ENCODE assay signal across 9 mouse cellular contexts in genomic region chr11:60027272-60027671, GRCm38 (mm10). TPM values are rescaled to one million over a fixed set of nuclear protein-coding genes. Genes with fewer than 3 reads are reported as not detected.
DNase-seq lines count a peak whose midpoint lies in the region; ATAC-seq and TF ChIP-seq lines count a peak whose summit lies in the region.
"Had no signal": no experiment of that assay in that cellular context is flagged by ENCODE, and none has a peak within 500 bp of the region (broad histone marks: within the 10 kb centered on the region; RNA-seq: fewer than 3 reads in every experiment).

No protein-coding gene starts in this region.

- WGBS in midbrain, embryonic 10.5 days, result 0% methylated on average over 2 of the region's 2 CpGs
- 7% methylated on average over 2 of the region's 2 CpGs for WGBS in midbrain, embryonic 15.5 days
- WGBS in cerebellum, adult 2 months, result 12% methylated on average over 2 of the region's 2 CpGs
- WGBS in intestine, postnatal 0 days, result 3% methylated on average over 2 of the region's 2 CpGs
- WGBS in stomach, embryonic 16.5 days, result 6% methylated on average over 2 of the region's 2 CpGs

- H3K36me3 ChIP-seq in midbrain, embryonic 10.5 days, result no peaks in the 10 kb centered on the region
- no peaks in the 10 kb centered on the region for H3K36me3 ChIP-seq in midbrain, embryonic 15.5 days (replicated peaks)
- H3K36me3 ChIP-seq in intestine, postnatal 0 days (ENCODE audit: control insufficient read depth, insufficient read depth), result no peaks in the 10 kb centered on the region
- no peaks in the 10 kb centered on the region for H3K36me3 ChIP-seq in stomach, embryonic 16.5 days (ENCODE audit: control insufficient read depth, insufficient read depth, low read length)
- H3K36me3 ChIP-seq: embryonic facial prominence, embryonic 15.5 days had no signal

- no peak overlapping the region for H3K4me2 ChIP-seq in midbrain, embryonic 15.5 days
- H3K4me2 ChIP-seq in intestine, postnatal 0 days (replicated peaks; ENCODE audit: low read depth), result no peak overlapping the region
- H3K4me2 ChIP-seq in stomach, embryonic 16.5 days (ENCODE audit: low read depth, low read length), result no peak overlapping the region
- H3K4me2 ChIP-seq: embryonic facial prominence, embryonic 15.5 days had no signal

- H3K9ac ChIP-seq in midbrain, embryonic 15.5 days, result no peak overlapping the region
- H3K9ac ChIP-seq in intestine, postnatal 0 days (ENCODE audit: low read depth, low read length), result no peak overlapping the region
- H3K9ac ChIP-seq in stomach, embryonic 16.5 days (ENCODE audit: low read length), result no peak overlapping the region
- H3K9ac ChIP-seq: embryonic facial prominence, embryonic 15.5 days had no signal

- H3K27ac ChIP-seq in midbrain, embryonic 10.5 days (replicated peaks), result no peak overlapping the region
- no peak overlapping the region for H3K27ac ChIP-seq in midbrain, embryonic 15.5 days
- peak overlapping the region; percentile 83 for H3K27ac ChIP-seq in cerebellum, adult 2 months (ENCODE audit: insufficient read depth, low read length)
- H3K27ac ChIP-seq in intestine, postnatal 0 days (ENCODE audit: low read depth, low read length), result no peak overlapping the region
- H3K27ac ChIP-seq in stomach, embryonic 16.5 days (ENCODE audit: low read length), result no peak overlapping the region
- H3K27ac ChIP-seq: embryonic facial prominence, embryonic 15.5 days had no signal

- DNase-seq in midbrain, embryonic 10.5 days (ENCODE audit: low spot score), result peak; percentile 78
- peak; percentile 76 to 83 for DNase-seq in cerebellum, adult 2 months
- DNase-seq in gastrocnemius, postnatal 10 days, result peak; percentile 85
- DNase-seq in left cerebral cortex, postnatal 4 days, result peak; percentile 85
- peak; percentile 94 for DNase-seq in naive thymus-derived CD4-positive, alpha-beta T cell, adult 2 months (ENCODE audit: low read depth)

- TF ChIP-seq POLR2A in cerebellum, adult 2 months (IDR thresholded peaks at IDR 0.05; ENCODE audit: borderline replicate concordance, insufficient read depth, low read length), result no peak

- ATAC-seq in midbrain, embryonic 15.5 days (replicated peaks), result no peak; the same call in 1 of the 2 replicates
- ATAC-seq in intestine, postnatal 0 days, result no peak
- ATAC-seq in stomach, embryonic 16.5 days (ENCODE audit: insufficient read depth, low FRiP score), result peak; percentile 12; the same call in 1 of the 2 replicates

- intact Hi-C loops in left cerebral cortex, postnatal 4 days (cut with DNase I), result no loop called here

- H3K9me3 ChIP-seq in midbrain, embryonic 10.5 days (replicated peaks), result no peaks in the 10 kb centered on the region
- no peaks in the 10 kb centered on the region for H3K9me3 ChIP-seq in midbrain, embryonic 15.5 days
- no peaks in the 10 kb centered on the region for H3K9me3 ChIP-seq in intestine, postnatal 0 days (ENCODE audit: control insufficient read depth)
- H3K9me3 ChIP-seq in stomach, embryonic 16.5 days (replicated peaks; ENCODE audit: control insufficient read depth, low read length), result no peaks in the 10 kb centered on the region
- H3K9me3 ChIP-seq: embryonic facial prominence, embryonic 15.5 days had no signal

- H3K27me3 ChIP-seq in midbrain, embryonic 10.5 days (ENCODE audit: low read depth, poor library complexity, severe bottlenecking), result no peaks in the 10 kb centered on the region
- no peaks in the 10 kb centered on the region for H3K27me3 ChIP-seq in midbrain, embryonic 15.5 days (replicated peaks)
- no peaks in the 10 kb centered on the region for H3K27me3 ChIP-seq in cerebellum, adult 2 months (ENCODE audit: control insufficient read depth, insufficient read depth, low read length)
- no peaks in the 10 kb centered on the region for H3K27me3 ChIP-seq in intestine, postnatal 0 days (replicated peaks; ENCODE audit: control insufficient read depth, insufficient read depth, low read length)
- H3K27me3 ChIP-seq in stomach, embryonic 16.5 days (ENCODE audit: control insufficient read depth, insufficient read depth, low read length), result no peaks in the 10 kb centered on the region
- H3K27me3 ChIP-seq: embryonic facial prominence, embryonic 15.5 days had no signal

- H3K4me3 ChIP-seq in midbrain, embryonic 10.5 days, result no peak overlapping the region
- no peak overlapping the region for H3K4me3 ChIP-seq in midbrain, embryonic 15.5 days
- H3K4me3 ChIP-seq in cerebellum, adult 2 months (replicated peaks; ENCODE audit: insufficient read depth, low read depth, low read length), result no peak overlapping the region
- H3K4me3 ChIP-seq in intestine, postnatal 0 days (ENCODE audit: low read depth, low read length), result no peak overlapping the region
- H3K4me3 ChIP-seq in stomach, embryonic 16.5 days (replicated peaks; ENCODE audit: low read length), result no peak overlapping the region
- H3K4me3 ChIP-seq: embryonic facial prominence, embryonic 15.5 days had no signal

- no peaks in the 10 kb centered on the region; the same call in 1 of the 2 replicates for H3K4me1 ChIP-seq in midbrain, embryonic 10.5 days
- H3K4me1 ChIP-seq in midbrain, embryonic 15.5 days, result no peaks in the 10 kb centered on the region
- peaks cover 46% of the 10 kb centered on the region for H3K4me1 ChIP-seq in cerebellum, adult 2 months (ENCODE audit: control insufficient read depth, insufficient read depth, low read length)
- no peaks in the 10 kb centered on the region for H3K4me1 ChIP-seq in intestine, postnatal 0 days (replicated peaks; ENCODE audit: control insufficient read depth, insufficient read depth, low read length)
- peaks cover 7% of the 10 kb centered on the region for H3K4me1 ChIP-seq in stomach, embryonic 16.5 days (ENCODE audit: control insufficient read depth, insufficient read depth, low read length)

- peak; percentile 79 for TF ChIP-seq CTCF in cerebellum, adult 2 months (IDR thresholded peaks at IDR 0.05; ENCODE audit: borderline replicate concordance, insufficient read depth, low read depth, low read length)
- peak; percentile 94 for TF ChIP-seq CTCF in intestine, postnatal 0 days (IDR thresholded peaks at IDR 0.05; ENCODE audit: low read depth)

RNA-seq across cellular contexts. Expression of gene Pemt, which starts 19.0 kb away (rescaled TPM):
- polyA plus RNA-seq in midbrain, embryonic 10.5 days (2016; fragmentation: Nextera tagmentation; extraction: Ambion mirVana), result 8.6 and 10.8 TPM in 2 replicates
- polyA plus RNA-seq in midbrain, embryonic 15.5 days (2015; fragmentation: Nextera tagmentation; extraction: Ambion mirVana), result 8.1 and 8.4 TPM in 2 replicates
- 6.8 and 7.5 TPM in 2 replicates for polyA plus RNA-seq in cerebellum, adult 2 months (2012; rRNA removed)
- 1 to 10 TPM; 3.0 to 4.0 TPM for total RNA-seq in gastrocnemius, postnatal 10 days (2021)
- polyA plus RNA-seq in intestine, postnatal 0 days (2015; fragmentation: Nextera tagmentation; extraction: Ambion mirVana), result 4.2 and 5.0 TPM in 2 replicates
- 1 to 10 TPM; 6.7 to 7.5 TPM for total RNA-seq in left cerebral cortex, postnatal 4 days (2021)
- polyA plus RNA-seq in stomach, embryonic 16.5 days (2015; fragmentation: Nextera tagmentation; extraction: Ambion mirVana), result 8.1 and 9.5 TPM in 2 replicates
